Mouse (Mus musculus): Measurements from ENCODE around the gene Cmip.

GRCm38 (mm10) chr8:117478082-117478481 is 221.2 kb downstream of the Cmip start:
- 0 out of 2 replicates have a peak, but pooled peaks have one; percentile 3 for TF ChIP-seq CTCF (IDR thresholded peaks at IDR 0.05; ENCODE audit: control insufficient read depth, insufficient read depth, low read length)
- TF ChIP-seq POLR2A (IDR thresholded peaks at IDR 0.05; ENCODE audit: borderline replicate concordance, control insufficient read depth, low read depth, low read length): no peak

Measured in bone marrow, adult 2 months (tissue).